Comparison of ENCODE assay signal across 7 mouse cellular contexts in the genomic region with DNA sequence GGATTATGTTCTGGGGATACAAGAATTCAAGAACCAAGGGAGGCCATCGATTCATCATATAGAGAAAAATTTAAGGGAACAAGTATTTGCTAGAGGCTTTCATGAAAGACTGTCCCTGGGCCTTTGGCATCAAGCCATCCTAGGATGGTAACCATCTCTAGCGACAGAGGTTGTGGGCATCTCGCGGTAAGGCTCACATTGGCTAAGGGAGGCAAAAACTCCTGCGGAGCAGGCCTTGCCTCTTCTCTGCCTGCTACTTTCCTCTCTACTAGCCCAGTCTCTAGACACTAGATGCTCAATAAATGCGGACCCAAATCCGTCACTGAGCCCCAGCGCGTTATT. TPM values are rescaled to one million over a fixed set of nuclear protein-coding genes. Genes with fewer than 3 reads are reported as not detected.
A peak's percentile ranks its signal among the peaks of the same experiment; 100 is the strongest.
DNase-seq lines count a peak whose midpoint lies in the region; ATAC-seq lines count a peak whose summit lies in the region.

A gene (plus strand): TSS at position 281 of the 342 bp plus-strand sequence.

- H3K27me3 ChIP-seq in megakaryocyte, embryonic 14.5 days (replicated peaks): peaks cover 63% of the 10 kb centered on the region
- H3K27me3 ChIP-seq in heart, embryonic 12.5 days (replicated peaks): peaks cover 24% of the 10 kb centered on the region
- H3K27me3 ChIP-seq in neural tube, embryonic 12.5 days (replicated peaks): no peaks in the 10 kb centered on the region

- peak within 1 kb of the TSS; percentile 74 for H3K9ac ChIP-seq in heart, embryonic 12.5 days
- H3K9ac ChIP-seq in neural tube, embryonic 12.5 days: peak within 1 kb of the TSS; percentile 87

- no peak for ATAC-seq in megakaryocyte, adult 5-6 weeks (ENCODE audit: poor library complexity, severe bottlenecking)
- peak; percentile 26 for ATAC-seq in common myeloid progenitor, adult 5-6 weeks (replicated peaks; ENCODE audit: low read depth, poor library complexity, severe bottlenecking)
- ATAC-seq in heart, embryonic 12.5 days (ENCODE audit: insufficient number of reproducible peaks, low FRiP score): no peak
- no peak for ATAC-seq in neural tube, embryonic 12.5 days (ENCODE audit: low FRiP score, low read depth)

- 12% methylated on average over 9 of the region's 9 CpGs for WGBS in heart, embryonic 12.5 days
- 11% methylated on average over 9 of the region's 9 CpGs for WGBS in neural tube, embryonic 12.5 days

- H3K4me3 ChIP-seq in megakaryocyte, embryonic 14.5 days (replicated peaks): peak within 1 kb of the TSS; percentile 90
- peak within 1 kb of the TSS; percentile 67 for H3K4me3 ChIP-seq in heart, embryonic 12.5 days
- H3K4me3 ChIP-seq in neural tube, embryonic 12.5 days: peak within 1 kb of the TSS; percentile 72

- peaks cover 7% of the 10 kb centered on the region for H3K9me3 ChIP-seq in megakaryocyte, embryonic 14.5 days
- H3K9me3 ChIP-seq in heart, embryonic 12.5 days (replicated peaks): no peaks in the 10 kb centered on the region
- no peaks in the 10 kb centered on the region for H3K9me3 ChIP-seq in neural tube, embryonic 12.5 days

- H3K27ac ChIP-seq in heart, embryonic 12.5 days (ENCODE audit: poor library complexity, severe bottlenecking): peak within 1 kb of the TSS; percentile 59
- H3K27ac ChIP-seq in neural tube, embryonic 12.5 days: peak within 1 kb of the TSS; percentile 74; the same call in 1 of the 2 replicates

- H3K36me3 ChIP-seq in megakaryocyte, embryonic 14.5 days (replicated peaks; ENCODE audit: low read length): no peaks in the 10 kb centered on the region
- H3K36me3 ChIP-seq in heart, embryonic 12.5 days: no peaks in the 10 kb centered on the region
- no peaks in the 10 kb centered on the region for H3K36me3 ChIP-seq in neural tube, embryonic 12.5 days

- DNase-seq in left cerebral cortex, adult 8-10 months (ENCODE audit: low spot score in 2 of 2): no peak
- DNase-seq in testis, postnatal 14 days (ENCODE audit: low spot score): no peak

- H3K4me1 ChIP-seq in megakaryocyte, embryonic 14.5 days: peaks cover 29% of the 10 kb centered on the region
- peaks cover 26% of the 10 kb centered on the region for H3K4me1 ChIP-seq in heart, embryonic 12.5 days (replicated peaks)
- peaks cover 25% of the 10 kb centered on the region for H3K4me1 ChIP-seq in neural tube, embryonic 12.5 days

- H3K4me2 ChIP-seq in heart, embryonic 12.5 days: peak within 1 kb of the TSS; percentile 89
- H3K4me2 ChIP-seq in neural tube, embryonic 12.5 days (replicated peaks): peak within 1 kb of the TSS; percentile 64

RNA-seq across cellular contexts. Expression of the gene that starts here (rescaled TPM):
- polyA plus RNA-seq in megakaryocyte, embryonic 14.5 days (2012; ENCODE audit: insufficient read depth, low replicate concordance): not detected in 2 replicates
- total RNA-seq in megakaryocyte, adult 5-6 weeks (2015): 0.41 TPM in 1 of 2 replicates, not detected in the other
- total RNA-seq in megakaryocyte, adult 5-6 weeks (2017): not detected in 2 replicates
- total RNA-seq in common myeloid progenitor, adult 5-6 weeks (2017): not detected in 2 replicates
- 18.7 and 19.3 TPM in 2 replicates for polyA plus RNA-seq in heart, embryonic 12.5 days (2016; fragmentation: Nextera tagmentation; extraction: Ambion mirVana)
- 100 to 1,000 TPM; 673 to 703 (median 694) TPM for total RNA-seq in left cerebral cortex, adult 8-10 months (2022)
- polyA plus RNA-seq in neural tube, embryonic 12.5 days (2016; fragmentation: Nextera tagmentation; extraction: Ambion mirVana): 90.6 and 92.7 TPM in 2 replicates

Comparison
In these comparisons a context has a peak if more than half of its experiments do, and no peak if none do; other contexts are left out.
1. RNA of the gene that starts here (total RNA-seq): 673 to 703 TPM in left cerebral cortex, adult 8-10 months; 0.41 TPM in megakaryocyte, adult 5-6 weeks and not detected in common myeloid progenitor, adult 5-6 weeks; every median in the first group is over 100 times any median in the second.
2. RNA of the gene that starts here (polyA plus RNA-seq): 90.6 to 92.7 TPM in neural tube, embryonic 12.5 days and 18.7 to 19.3 TPM in heart, embryonic 12.5 days; not detected in megakaryocyte, embryonic 14.5 days; every median in the first group is over 10 times any median in the second.
3. Peak in ATAC-seq in common myeloid progenitor, adult 5-6 weeks; RNA of the gene not detected or under 1 TPM.
4. Peak in every context shown above with its lines, with median percentiles within 50 percentile points of each other: H3K4me3 ChIP-seq.